Mouse (Mus musculus): Measurements from ENCODE around the gene Vsig8.

DNA sequence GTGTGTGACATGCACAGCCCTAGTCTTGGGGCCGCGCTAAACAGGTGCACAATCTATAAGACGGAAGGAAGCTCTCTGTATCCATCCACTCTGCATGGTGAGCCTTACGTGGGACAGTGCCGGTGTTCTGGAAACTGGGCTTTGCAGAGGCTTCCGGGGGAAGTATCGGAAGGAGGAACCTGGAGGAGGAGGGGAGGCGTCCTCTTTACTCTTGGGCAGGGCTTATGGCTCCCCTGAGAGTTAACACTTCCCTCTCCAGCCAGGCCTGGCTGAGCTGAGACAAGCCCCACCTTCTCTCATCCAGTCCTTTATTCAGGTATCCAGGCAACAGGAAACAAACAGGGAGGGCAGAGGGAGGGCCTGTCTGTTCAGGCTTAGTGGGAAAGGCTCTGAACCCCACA, 5.2 kb upstream of the Vsig8 start:
- TF ChIP-seq POLR2A (IDR thresholded peaks at IDR 0.05; ENCODE audit: control insufficient read depth, low read depth, low read length) (no peak), CTCF (IDR thresholded peaks at IDR 0.05; ENCODE audit: control insufficient read depth, insufficient read depth, insufficient replicate concordance, low read depth, low read length) (no peak)
